Mouse (Mus musculus) cortical plate, adult 2 months (tissue): Measurements from ENCODE around the gene Nudt6. TPM values are rescaled to one million over a fixed set of nuclear protein-coding genes. Genes with fewer than 3 reads are reported as not detected.

Experiments
- H3K27ac ChIP-seq: fragments of 200-500 bp; 2 replicates; pipeline ENCODE4 v1.5.1; 2012; ENCODE audit warnings: low read length, control low read depth, inconsistent platforms; ENCODE audit not compliant: insufficient read depth
- H3K4me1 ChIP-seq: fragments of 200-500 bp; 2 replicates; pipeline ENCODE4 v1.6.1; 2011; ENCODE audit warnings: low read length; ENCODE audit not compliant: control insufficient read depth, insufficient read depth
- H3K4me3 ChIP-seq: fragments of 200-500 bp; 2 replicates; pipeline ENCODE4 v1.5.1; 2011; ENCODE audit warnings: mild to moderate bottlenecking, low read length, control low read depth; ENCODE audit not compliant: insufficient read depth
- CTCF ChIP-seq: fragments of 200-500 bp; IDR thresholded peaks from 2 replicates; pipeline ENCODE4 v1.5.1; 2011; ENCODE audit warnings: mild to moderate bottlenecking, control low read depth, low read length; ENCODE audit not compliant: insufficient read depth; ENCODE audit errors: extremely low read depth
- POLR2A ChIP-seq: fragments of 200-500 bp; IDR thresholded peaks from 2 replicates; pipeline ENCODE4 v1.6.1; 2011; ENCODE audit warnings: mild to moderate bottlenecking, low read length, control low read depth; ENCODE audit not compliant: insufficient read depth; ENCODE audit errors: extremely low read depth
- polyA plus RNA-seq: library from polyadenylated mRNA; depleted of rRNA; stranded (reverse); fragments of >200 nt; gene quantifications from 2 replicates; pipeline ENCODE4 v1.2.3, GENCODE M21; 2012; rRNA removed

Gene Nudt6
- 10.3 and 10.8 TPM in 2 replicates for polyA plus RNA-seq

DNA sequence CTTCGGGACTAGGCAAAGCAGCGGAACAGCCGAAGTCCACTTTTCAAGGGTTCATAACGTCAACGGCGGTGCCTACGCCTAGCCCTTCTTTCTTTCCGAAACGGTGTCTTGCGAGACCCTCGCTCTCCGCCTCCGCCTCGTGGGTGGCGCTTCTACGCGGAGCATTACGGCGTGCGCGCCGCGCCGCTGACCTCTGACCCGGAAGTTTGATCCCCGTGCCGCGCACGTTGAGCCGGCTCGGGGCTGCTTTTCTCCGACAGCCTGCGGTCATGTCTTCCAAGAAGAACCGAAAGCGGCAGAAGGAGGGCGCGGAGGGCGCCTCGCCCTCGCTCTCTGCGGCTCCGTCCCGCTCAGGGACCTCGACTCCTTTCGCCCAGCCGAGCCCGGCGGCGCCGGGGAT is at the start of gene Nudt6:
Nudt6 (minus strand) TSS at position 140 of the 400 bp plus-strand sequence.
- Histone ChIP-seq H3K27ac (peak within 1 kb of the TSS; percentile 92), H3K4me1 (no peaks in the 10 kb centered on the region; the same call in 1 of the 2 replicates), H3K4me3 (peak within 1 kb of the TSS; percentile 47)
- TF ChIP-seq POLR2A (peak; percentile 45; the same call in 1 of the 2 replicates), CTCF (no peak)

DNA sequence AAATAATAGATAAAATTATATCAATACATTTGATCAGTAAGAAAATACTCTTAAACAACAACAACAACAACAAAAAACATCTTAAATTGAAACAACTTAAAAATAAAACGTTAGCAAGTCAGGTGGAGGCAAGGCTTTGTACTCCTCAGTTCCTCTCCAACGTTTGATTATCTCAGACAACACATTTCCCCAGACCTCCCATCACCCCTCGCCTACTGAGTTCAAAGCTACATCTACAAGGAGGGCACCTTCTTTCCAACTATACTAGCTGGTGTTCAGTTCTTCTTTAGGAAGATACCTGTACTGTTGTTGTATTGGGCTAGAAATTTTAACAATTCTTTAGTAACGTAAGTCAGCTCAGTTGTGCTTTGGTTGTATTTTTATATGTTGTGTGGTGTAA is 49.3 kb upstream of the Nudt6 start:
- H3K4me3 ChIP-seq, result no peak overlapping the region
- H3K27ac ChIP-seq, result no peak overlapping the region
- TF ChIP-seq CTCF (no peak), POLR2A (no peak)
- no peaks in the 10 kb centered on the region for H3K4me1 ChIP-seq

DNA sequence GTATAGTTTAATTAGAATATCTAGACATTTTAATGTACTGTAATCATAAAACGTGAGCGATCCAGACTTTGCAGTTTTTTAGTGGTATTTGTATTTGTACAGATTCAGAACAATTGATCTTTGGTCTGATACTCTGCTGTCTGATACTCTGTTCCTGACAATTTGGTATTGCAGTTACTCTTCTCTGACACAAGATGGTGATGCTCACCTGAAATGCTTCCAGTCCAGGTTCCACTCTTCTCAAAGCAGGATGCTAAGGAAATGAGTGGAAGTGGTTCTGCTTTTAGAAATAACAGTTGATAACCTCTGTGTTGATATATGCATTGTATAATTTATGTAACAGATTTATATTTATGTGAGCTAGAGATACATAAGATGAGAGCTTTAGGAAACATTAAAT is 48.2 kb upstream of the Nudt6 start:
- Histone ChIP-seq H3K27ac (no peak overlapping the region), H3K4me1 (no peaks in the 10 kb centered on the region), H3K4me3 (no peak overlapping the region)
- TF ChIP-seq POLR2A (no peak), CTCF (peak; percentile 56; the same call in 1 of the 2 replicates)

DNA sequence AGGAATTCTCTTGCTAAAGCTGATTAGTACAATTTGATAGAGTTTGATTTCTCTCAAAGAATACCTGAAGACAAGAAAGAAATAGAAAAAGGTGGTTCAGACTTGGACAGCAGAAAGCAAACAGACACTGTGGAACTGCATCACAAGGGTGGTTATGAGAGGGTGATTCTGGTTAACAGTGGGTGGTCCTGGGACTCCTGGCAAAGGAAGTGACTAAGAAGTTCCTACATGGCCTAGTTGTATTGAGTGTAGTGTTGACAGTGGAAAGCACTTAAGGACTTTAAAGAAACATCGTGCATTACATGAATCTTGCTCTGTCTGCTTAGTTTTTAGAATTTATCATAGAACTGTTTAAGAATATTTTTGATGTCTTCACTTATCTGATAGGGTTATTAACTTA is 36.0 kb upstream of the Nudt6 start:
- Histone ChIP-seq H3K4me1 (no peaks in the 10 kb centered on the region), H3K27ac (no peak overlapping the region), H3K4me3 (no peak overlapping the region)
- TF ChIP-seq POLR2A (no peak), CTCF (no peak)

DNA sequence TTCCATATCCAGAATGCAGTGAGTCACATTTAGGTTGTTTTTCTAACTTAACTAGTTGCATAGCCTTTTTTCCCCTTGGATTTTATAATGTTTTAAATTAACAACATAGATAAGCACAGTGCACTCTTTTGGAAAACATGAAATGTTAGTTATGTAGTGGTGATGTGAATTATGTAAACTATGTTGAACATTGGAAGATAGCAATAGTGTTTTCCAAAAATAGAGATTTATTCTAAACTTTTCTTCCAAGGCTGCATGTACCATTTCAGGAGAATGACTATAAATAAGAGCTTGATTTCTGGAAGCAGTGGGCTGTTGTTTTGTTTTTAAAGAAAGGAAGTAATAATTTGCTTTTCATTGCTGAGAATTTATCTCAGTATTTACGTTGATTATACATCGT is 23.4 kb upstream of the Nudt6 start:
- H3K27ac ChIP-seq, result no peak overlapping the region
- H3K4me3 ChIP-seq, result no peak overlapping the region
- H3K4me1 ChIP-seq, result no peaks in the 10 kb centered on the region
- TF ChIP-seq CTCF, result no peak
- no peak for TF ChIP-seq POLR2A

DNA sequence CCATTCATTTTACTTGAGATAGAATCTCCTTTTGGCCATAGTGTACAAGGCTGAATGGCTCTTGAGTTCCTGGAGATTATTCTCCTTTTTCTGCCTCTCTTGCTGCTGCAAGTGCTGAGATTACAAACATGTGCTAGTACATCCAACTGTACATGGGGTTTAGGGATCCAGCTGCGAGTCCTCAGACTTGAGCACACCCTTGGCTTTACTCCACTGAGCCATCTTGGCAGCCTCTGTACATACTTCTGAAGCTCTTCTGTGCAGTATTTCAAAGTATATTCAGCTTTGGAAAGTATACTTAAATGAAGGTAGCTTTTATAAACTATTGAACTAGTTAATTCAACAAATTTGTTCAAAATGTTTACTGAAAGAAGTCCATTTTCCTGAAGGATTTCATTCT is 19.8 kb upstream of the Nudt6 start:
- no peaks in the 10 kb centered on the region for H3K4me1 ChIP-seq
- TF ChIP-seq CTCF (no peak), POLR2A (no peak)
- no peak overlapping the region for H3K27ac ChIP-seq
- H3K4me3 ChIP-seq, result no peak overlapping the region

DNA sequence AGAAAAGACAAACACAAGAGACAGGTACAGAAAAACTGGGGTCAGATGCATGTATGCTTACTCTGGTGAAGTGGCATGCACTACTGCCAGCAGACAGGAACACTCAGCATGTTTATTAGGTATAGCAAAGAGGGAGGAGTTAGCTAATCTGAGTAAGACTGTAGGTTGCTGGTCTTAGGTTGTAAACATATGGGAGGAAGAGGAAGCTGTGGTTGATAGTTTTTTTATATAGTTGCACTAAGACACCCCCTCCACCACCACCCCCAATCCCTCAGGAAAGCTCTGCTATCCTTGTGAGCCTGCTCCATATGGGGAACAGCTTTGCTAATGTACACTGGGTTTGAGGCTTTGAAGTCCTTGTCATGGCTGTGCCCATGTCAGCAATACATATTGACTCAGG is 10.3 kb upstream of the Nudt6 start:
- TF ChIP-seq POLR2A, result no peak
- no peak for TF ChIP-seq CTCF
- H3K27ac ChIP-seq, result no peak overlapping the region
- H3K4me1 ChIP-seq, result no peaks in the 10 kb centered on the region
- no peak overlapping the region for H3K4me3 ChIP-seq

DNA sequence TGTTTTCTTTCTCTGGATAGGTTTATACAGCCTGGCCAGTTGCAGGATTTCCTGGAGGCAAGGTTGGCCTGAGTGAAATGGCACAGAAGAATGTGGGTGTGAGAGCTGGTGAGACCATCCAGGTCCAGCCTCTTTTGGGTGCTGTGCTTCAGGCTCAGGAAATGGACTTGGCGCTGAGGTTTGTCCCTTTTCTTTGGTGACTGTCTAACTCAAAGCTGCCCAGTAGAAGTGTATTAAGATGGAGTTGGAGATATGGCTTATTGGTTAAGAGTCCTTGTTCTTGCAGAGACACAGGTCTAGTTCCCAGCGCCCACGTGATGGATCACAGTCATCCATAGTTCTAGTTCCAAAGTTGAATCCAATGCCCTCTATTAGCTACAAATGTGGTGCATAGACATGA is 6.1 kb upstream of the Nudt6 start:
- TF ChIP-seq CTCF (no peak), POLR2A (no peak)

DNA sequence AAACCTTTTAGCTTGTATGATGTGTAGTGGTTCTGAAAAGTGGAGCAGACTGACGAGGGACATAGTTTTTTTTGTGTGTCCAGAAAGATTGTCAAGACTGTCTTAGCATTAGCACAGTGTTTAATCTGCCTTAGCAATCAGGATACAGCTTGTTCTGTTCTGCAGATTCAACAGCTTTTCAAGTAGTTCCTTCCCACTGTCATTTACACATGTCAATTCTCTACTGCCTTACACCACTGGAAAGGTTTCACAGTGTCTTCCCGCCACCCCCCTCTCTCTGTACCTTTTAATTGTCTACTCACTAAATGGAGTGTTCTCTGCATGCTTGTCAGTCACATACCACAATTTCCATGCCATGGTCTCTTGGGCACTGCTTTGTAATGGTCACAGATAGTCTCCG is 1.2 kb upstream of the Nudt6 start:
- H3K4me1 ChIP-seq, result no peaks in the 10 kb centered on the region; the same call in 1 of the 2 replicates
- no peak overlapping the region for H3K27ac ChIP-seq
- H3K4me3 ChIP-seq, result peak overlapping the region; percentile 47
- TF ChIP-seq POLR2A, result no peak
- TF ChIP-seq CTCF, result no peak

More for the DNA sequence above, 6.1 kb upstream of the Nudt6 start:
- no peak overlapping the region for H3K27ac ChIP-seq
- no peaks in the 10 kb centered on the region; the same call in 1 of the 2 replicates for H3K4me1 ChIP-seq
- no peak overlapping the region for H3K4me3 ChIP-seq

DNA sequence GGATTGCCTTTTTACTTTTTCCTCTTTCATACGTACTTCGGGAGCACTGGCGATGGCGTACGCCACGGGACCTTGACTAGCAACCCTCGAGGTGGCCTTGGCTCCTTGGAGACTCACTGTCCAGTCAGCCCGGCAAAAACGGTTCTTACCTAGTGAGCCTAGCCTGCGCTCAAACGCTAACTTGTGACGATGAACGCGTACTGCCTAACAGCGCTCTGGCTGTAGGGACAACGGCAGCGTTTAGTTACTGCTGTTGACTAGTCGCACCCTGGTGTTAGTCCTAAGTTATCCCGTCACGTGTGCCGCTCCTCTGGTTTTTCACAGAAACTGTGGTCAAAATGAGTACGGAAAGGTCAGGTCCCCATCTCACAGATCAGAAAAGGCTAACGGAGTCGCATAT is 630 bp upstream of the Nudt6 start:
- Histone ChIP-seq H3K4me3 (peak overlapping the region; percentile 47), H3K27ac (no peak overlapping the region), H3K4me1 (no peaks in the 10 kb centered on the region; the same call in 1 of the 2 replicates)
- no peak for TF ChIP-seq POLR2A
- TF ChIP-seq CTCF, result no peak
